Mouse (Mus musculus): ENCODE data around the gene Musk. TPM values are rescaled to one million over a fixed set of nuclear protein-coding genes. Genes with fewer than 3 reads are reported as not detected.

The Musk gene
- polyA plus RNA-seq, 1 experiment from 2014 or later = 0.48 TPM

- no peak overlapping the region for H3K9ac ChIP-seq (ENCODE audit: low read depth, low read length)
- no peaks in the 10 kb centered on the region for H3K9me3 ChIP-seq (ENCODE audit: control insufficient read depth, low read length)
- no peaks in the 10 kb centered on the region for H3K36me3 ChIP-seq (ENCODE audit: control insufficient read depth, insufficient read depth, low read length)
- H3K27ac ChIP-seq (ENCODE audit: low read depth, low read length) = no peak overlapping the region
- H3K4me3 ChIP-seq (ENCODE audit: low read depth, low read length) = no peak overlapping the region
- WGBS = 88% methylated on average over 4 of the region's 4 CpGs
- ATAC-seq (ENCODE audit: low FRiP score) (no peak), DNase-seq (ENCODE audit: low spot score) (no peak)
- no peak overlapping the region for H3K4me2 ChIP-seq (replicated peaks; ENCODE audit: low read depth, low read length)
- H3K4me1 ChIP-seq (replicated peaks; ENCODE audit: control insufficient read depth, insufficient read depth, low read length) = no peaks in the 10 kb centered on the region
- H3K27me3 ChIP-seq (ENCODE audit: control insufficient read depth, insufficient read depth, low read length) = no peaks in the 10 kb centered on the region
Observed at GRCm38 (mm10) chr4:58330016-58330415, 44.3 kb downstream of the Musk start.

- ATAC-seq (ENCODE audit: low FRiP score) (no peak), DNase-seq (ENCODE audit: low spot score) (no peak)
- Histone ChIP-seq H3K27me3 (ENCODE audit: control insufficient read depth, insufficient read depth, low read length) (no peaks in the 10 kb centered on the region), H3K36me3 (ENCODE audit: control insufficient read depth, insufficient read depth, low read length) (no peaks in the 10 kb centered on the region), H3K9ac (ENCODE audit: low read depth, low read length) (no peak overlapping the region), H3K4me1 (replicated peaks; ENCODE audit: control insufficient read depth, insufficient read depth, low read length) (no peaks in the 10 kb centered on the region), H3K9me3 (ENCODE audit: control insufficient read depth, low read length) (no peaks in the 10 kb centered on the region), H3K4me3 (ENCODE audit: low read depth, low read length) (no peak overlapping the region), H3K4me2 (replicated peaks; ENCODE audit: low read depth, low read length) (no peak overlapping the region), H3K27ac (ENCODE audit: low read depth, low read length) (no peak overlapping the region)
- 85% methylated on average over 10 of the region's 10 CpGs for WGBS
Observed at GRCm38 (mm10) chr4:58330864-58331638, 45.3 kb downstream of the Musk start.

GRCm38 (mm10) chr4:58332394-58332793 is 46.6 kb downstream of the Musk start:
- Histone ChIP-seq H3K4me3 (ENCODE audit: low read depth, low read length) (no peak overlapping the region), H3K27ac (ENCODE audit: low read depth, low read length) (no peak overlapping the region), H3K27me3 (ENCODE audit: control insufficient read depth, insufficient read depth, low read length) (no peaks in the 10 kb centered on the region), H3K36me3 (ENCODE audit: control insufficient read depth, insufficient read depth, low read length) (no peaks in the 10 kb centered on the region), H3K4me1 (replicated peaks; ENCODE audit: control insufficient read depth, insufficient read depth, low read length) (no peaks in the 10 kb centered on the region), H3K9me3 (ENCODE audit: control insufficient read depth, low read length) (no peaks in the 10 kb centered on the region), H3K4me2 (replicated peaks; ENCODE audit: low read depth, low read length) (no peak overlapping the region), H3K9ac (ENCODE audit: low read depth, low read length) (no peak overlapping the region)
- ATAC-seq (ENCODE audit: low FRiP score) (no peak), DNase-seq (ENCODE audit: low spot score) (peak; percentile 5)
- 31% methylated on average over 3 of the region's 3 CpGs for WGBS

- Histone ChIP-seq H3K9me3 (ENCODE audit: control insufficient read depth, low read length) (no peaks in the 10 kb centered on the region), H3K4me1 (replicated peaks; ENCODE audit: control insufficient read depth, insufficient read depth, low read length) (no peaks in the 10 kb centered on the region), H3K4me3 (ENCODE audit: low read depth, low read length) (no peak overlapping the region), H3K36me3 (ENCODE audit: control insufficient read depth, insufficient read depth, low read length) (no peaks in the 10 kb centered on the region), H3K4me2 (replicated peaks; ENCODE audit: low read depth, low read length) (no peak overlapping the region), H3K9ac (ENCODE audit: low read depth, low read length) (no peak overlapping the region), H3K27ac (ENCODE audit: low read depth, low read length) (no peak overlapping the region), H3K27me3 (ENCODE audit: control insufficient read depth, insufficient read depth, low read length) (no peaks in the 10 kb centered on the region)
- ATAC-seq (ENCODE audit: low FRiP score) = no peak
- DNase-seq (ENCODE audit: low spot score) = no peak
- WGBS = 70% methylated on average over 2 of the region's 2 CpGs
Observed at GRCm38 (mm10) chr4:58336227-58336626, 50.5 kb downstream of the Musk start.

GRCm38 (mm10) chr4:58339226-58339625 is 53.5 kb downstream of the Musk start:
- Histone ChIP-seq H3K9me3 (ENCODE audit: control insufficient read depth, low read length) (no peaks in the 10 kb centered on the region), H3K9ac (ENCODE audit: low read depth, low read length) (no peak overlapping the region), H3K4me3 (ENCODE audit: low read depth, low read length) (no peak overlapping the region), H3K4me2 (replicated peaks; ENCODE audit: low read depth, low read length) (no peak overlapping the region), H3K27ac (ENCODE audit: low read depth, low read length) (no peak overlapping the region), H3K36me3 (ENCODE audit: control insufficient read depth, insufficient read depth, low read length) (no peaks in the 10 kb centered on the region), H3K27me3 (ENCODE audit: control insufficient read depth, insufficient read depth, low read length) (no peaks in the 10 kb centered on the region), H3K4me1 (replicated peaks; ENCODE audit: control insufficient read depth, insufficient read depth, low read length) (no peaks in the 10 kb centered on the region)
- DNase-seq (ENCODE audit: low spot score) = no peak
- WGBS = 30% methylated on average over 3 of the region's 3 CpGs
- ATAC-seq (ENCODE audit: low FRiP score) = no peak

GRCm38 (mm10) chr4:58350206-58350605 is 64.4 kb downstream of the Musk start:
- ATAC-seq (ENCODE audit: low FRiP score) = no peak
- no peak overlapping the region for H3K4me3 ChIP-seq (ENCODE audit: low read depth, low read length)
- no peaks in the 10 kb centered on the region for H3K4me1 ChIP-seq (replicated peaks; ENCODE audit: control insufficient read depth, insufficient read depth, low read length)
- no peaks in the 10 kb centered on the region for H3K27me3 ChIP-seq (ENCODE audit: control insufficient read depth, insufficient read depth, low read length)
- H3K4me2 ChIP-seq (replicated peaks; ENCODE audit: low read depth, low read length) = no peak overlapping the region
- H3K9ac ChIP-seq (ENCODE audit: low read depth, low read length) = no peak overlapping the region
- no peaks in the 10 kb centered on the region for H3K36me3 ChIP-seq (ENCODE audit: control insufficient read depth, insufficient read depth, low read length)
- H3K9me3 ChIP-seq (ENCODE audit: control insufficient read depth, low read length) = no peaks in the 10 kb centered on the region
- no peak overlapping the region for H3K27ac ChIP-seq (ENCODE audit: low read depth, low read length)
- 85% methylated on average over 7 of the region's 7 CpGs for WGBS
- no peak for DNase-seq (ENCODE audit: low spot score)

GRCm38 (mm10) chr4:58351165-58351564 is 65.4 kb downstream of the Musk start:
- Histone ChIP-seq H3K27me3 (ENCODE audit: control insufficient read depth, insufficient read depth, low read length) (no peaks in the 10 kb centered on the region), H3K4me3 (ENCODE audit: low read depth, low read length) (no peak overlapping the region), H3K4me2 (replicated peaks; ENCODE audit: low read depth, low read length) (no peak overlapping the region), H3K36me3 (ENCODE audit: control insufficient read depth, insufficient read depth, low read length) (no peaks in the 10 kb centered on the region), H3K9ac (ENCODE audit: low read depth, low read length) (no peak overlapping the region), H3K27ac (ENCODE audit: low read depth, low read length) (no peak overlapping the region), H3K4me1 (replicated peaks; ENCODE audit: control insufficient read depth, insufficient read depth, low read length) (no peaks in the 10 kb centered on the region), H3K9me3 (ENCODE audit: control insufficient read depth, low read length) (no peaks in the 10 kb centered on the region)
- WGBS = 49% methylated on average over 10 of the region's 10 CpGs
- ATAC-seq (ENCODE audit: low FRiP score) = no peak
- DNase-seq (ENCODE audit: low spot score) = no peak

- Histone ChIP-seq H3K36me3 (ENCODE audit: control insufficient read depth, insufficient read depth, low read length) (no peaks in the 10 kb centered on the region), H3K27me3 (ENCODE audit: control insufficient read depth, insufficient read depth, low read length) (no peaks in the 10 kb centered on the region), H3K27ac (ENCODE audit: low read depth, low read length) (no peak overlapping the region), H3K4me2 (replicated peaks; ENCODE audit: low read depth, low read length) (no peak overlapping the region), H3K4me3 (ENCODE audit: low read depth, low read length) (no peak overlapping the region), H3K9ac (ENCODE audit: low read depth, low read length) (no peak overlapping the region), H3K9me3 (ENCODE audit: control insufficient read depth, low read length) (no peaks in the 10 kb centered on the region), H3K4me1 (replicated peaks; ENCODE audit: control insufficient read depth, insufficient read depth, low read length) (no peaks in the 10 kb centered on the region)
- WGBS = 75% methylated on average over 5 of the region's 5 CpGs
- ATAC-seq (ENCODE audit: low FRiP score) (no peak), DNase-seq (ENCODE audit: low spot score) (no peak)
Observed at GRCm38 (mm10) chr4:58351590-58351989, 65.8 kb downstream of the Musk start.

- no peaks in the 10 kb centered on the region for H3K9me3 ChIP-seq (ENCODE audit: control insufficient read depth, low read length)
- no peak overlapping the region for H3K27ac ChIP-seq (ENCODE audit: low read depth, low read length)
- no peaks in the 10 kb centered on the region for H3K4me1 ChIP-seq (replicated peaks; ENCODE audit: control insufficient read depth, insufficient read depth, low read length)
- H3K4me2 ChIP-seq (replicated peaks; ENCODE audit: low read depth, low read length) = no peak overlapping the region
- ATAC-seq (ENCODE audit: low FRiP score) (no peak), DNase-seq (ENCODE audit: low spot score) (no peak)
- H3K9ac ChIP-seq (ENCODE audit: low read depth, low read length) = no peak overlapping the region
- no peaks in the 10 kb centered on the region for H3K36me3 ChIP-seq (ENCODE audit: control insufficient read depth, insufficient read depth, low read length)
- H3K27me3 ChIP-seq (ENCODE audit: control insufficient read depth, insufficient read depth, low read length) = no peaks in the 10 kb centered on the region
- H3K4me3 ChIP-seq (ENCODE audit: low read depth, low read length) = no peak overlapping the region
- 90% methylated on average over 4 of the region's 4 CpGs for WGBS
Observed at GRCm38 (mm10) chr4:58358996-58359395, 73.2 kb downstream of the Musk start.

All from hindbrain, embryonic 11.5 days (tissue).